Mouse (Mus musculus): ENCODE data around the gene Cc2d2b.
A peak's percentile ranks its signal among the peaks of the same experiment; 100 is the strongest.

Cc2d2b gene

GRCm38 (mm10) chr19:40840303-40840702 is 91.8 kb downstream of the Cc2d2b start:
- no peak for DNase-seq

DNA sequence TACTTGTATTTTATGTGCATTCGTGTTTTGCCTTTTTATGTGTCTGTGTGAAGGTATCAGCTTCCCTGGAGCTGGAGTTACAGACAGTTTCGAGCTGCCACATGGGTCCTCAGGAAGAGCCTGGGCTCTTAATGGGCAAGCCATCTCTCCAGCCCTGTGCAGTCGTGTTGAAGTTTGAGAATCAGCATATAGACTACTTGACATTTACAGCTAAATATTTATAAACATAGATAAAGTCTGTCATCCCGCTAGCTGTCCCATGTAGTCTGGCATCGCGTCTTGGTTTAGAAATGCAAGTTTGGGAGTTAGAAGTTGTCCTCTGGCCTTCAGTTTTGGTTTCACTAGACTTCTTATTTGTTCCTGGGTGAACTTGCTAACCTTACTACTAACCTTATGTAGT is 92.5 kb downstream of the Cc2d2b start:
- no peak for DNase-seq

DNA sequence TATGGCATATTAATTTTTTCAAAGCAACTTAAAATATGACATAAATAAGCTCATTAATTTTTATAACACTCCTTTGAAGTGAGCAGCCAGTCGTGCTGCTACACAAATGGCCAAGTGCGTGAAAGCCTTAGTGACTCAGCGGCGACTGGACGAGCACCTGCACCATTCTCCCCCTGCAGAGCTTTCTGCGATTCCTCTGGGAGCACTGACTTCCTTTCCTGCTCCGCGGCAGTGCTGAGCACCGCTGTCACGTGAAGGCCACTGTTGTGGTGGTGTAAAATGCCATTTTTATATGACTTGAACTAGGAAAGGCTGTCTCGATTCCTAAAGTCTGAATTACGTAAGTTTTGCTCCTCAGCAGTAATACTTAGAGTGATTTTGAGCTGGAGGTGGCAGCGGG is 93.0 kb downstream of the Cc2d2b start:
- DNase-seq, result no peak

GRCm38 (mm10) chr19:40844731-40845130 is 96.2 kb downstream of the Cc2d2b start:
- no peak for DNase-seq

DNA sequence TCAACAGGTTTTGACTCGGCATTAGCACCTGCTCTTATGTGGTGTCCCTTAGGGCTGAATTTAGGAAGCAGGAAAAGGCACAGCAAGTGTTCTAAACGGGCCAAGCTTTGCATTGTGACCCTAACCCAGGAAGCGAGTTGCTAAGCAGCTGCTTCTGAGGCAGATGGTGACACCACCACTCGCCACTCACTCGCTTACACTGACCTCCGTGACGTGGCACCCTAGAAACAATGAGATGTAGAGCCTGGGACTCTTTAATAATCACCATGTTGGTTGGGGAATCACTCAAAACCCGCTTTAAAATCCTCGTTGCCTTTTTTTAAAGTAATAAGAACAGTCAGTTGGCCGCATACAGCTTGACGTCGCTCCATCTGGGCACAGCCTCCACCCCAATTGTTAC is 100.8 kb downstream of the Cc2d2b start:
- DNase-seq, result no peak

GRCm38 (mm10) chr19:40859555-40859954 is 111.0 kb downstream of the Cc2d2b start:
- DNase-seq, result no peak

- no peak for DNase-seq
Observed at GRCm38 (mm10) chr19:40868284-40868683, 119.7 kb downstream of the Cc2d2b start.

- DNase-seq, result no peak
Observed at GRCm38 (mm10) chr19:40869425-40870105, 121.0 kb downstream of the Cc2d2b start.

GRCm38 (mm10) chr19:40872955-40873665 is 124.6 kb downstream of the Cc2d2b start:
- DNase-seq, result peak; percentile 94
